Mouse (Mus musculus): ENCODE results near the gene Asb4. TPM values are rescaled to one million over a fixed set of nuclear protein-coding genes. Genes with fewer than 3 reads are reported as not detected.

The Asb4 gene
- polyA plus RNA-seq, 1 experiment from 2014 or later, result 372 TPM

DNA sequence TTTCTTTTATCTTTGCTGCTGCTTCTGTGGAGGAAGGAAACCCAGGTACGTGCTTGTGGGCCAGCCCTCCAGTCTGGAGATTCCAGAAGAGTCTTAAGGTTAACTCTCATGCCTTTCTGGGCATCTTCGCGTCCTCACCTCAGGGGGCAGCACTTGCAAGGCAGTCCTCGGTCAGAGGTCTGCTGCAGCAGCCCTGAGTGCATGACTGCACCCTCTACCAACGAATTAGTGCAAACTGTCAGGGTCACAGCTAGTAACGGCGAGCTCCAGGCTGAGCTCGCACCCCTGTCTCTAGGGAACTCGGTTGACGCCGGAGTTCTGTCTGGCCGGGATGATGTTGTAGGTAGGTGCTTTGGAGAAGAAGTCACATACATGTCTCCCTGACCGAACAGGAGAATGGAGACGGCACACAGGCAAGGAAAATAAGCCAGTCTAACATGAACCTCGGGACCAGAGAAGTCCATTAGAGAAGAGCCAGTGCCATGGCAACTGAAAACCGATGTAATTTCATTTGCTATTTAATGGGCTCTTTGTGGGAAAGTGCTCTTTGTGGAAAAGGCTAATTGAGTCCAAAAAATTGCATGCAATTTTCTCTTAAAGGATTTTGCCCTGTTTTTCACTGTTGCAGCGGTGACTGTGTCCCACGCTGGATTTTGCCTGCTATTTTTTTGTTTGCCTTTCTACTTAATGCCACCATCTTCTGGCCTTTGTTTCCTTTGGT, 20.1 kb downstream of the Asb4 start:
- Histone ChIP-seq H3K4me2 (ENCODE audit: low read depth, severe bottlenecking) (no peak overlapping the region), H3K27me3 (ENCODE audit: control insufficient read depth, insufficient read depth, low read length) (no peaks in the 10 kb centered on the region), H3K9ac (ENCODE audit: low read length) (no peak overlapping the region), H3K4me1 (ENCODE audit: control insufficient read depth, insufficient read depth, low read length) (0 out of 2 replicates have a peak, but pooled peaks cover 2% of the 10 kb centered on the region), H3K9me3 (ENCODE audit: control insufficient read depth, low read length) (no peaks in the 10 kb centered on the region), H3K27ac (replicated peaks; ENCODE audit: low read depth, low read length) (no peak overlapping the region), H3K4me3 (ENCODE audit: low read depth, low read length) (no peak overlapping the region), H3K36me3 (ENCODE audit: control insufficient read depth, insufficient read depth, low read length) (no peaks in the 10 kb centered on the region)
- WGBS, result 33% methylated on average over 18 of the region's 18 CpGs
- ATAC-seq (ENCODE audit: insufficient number of reproducible peaks, low FRiP score, low TSS enrichment, low read depth) (no peak), DNase-seq (ENCODE audit: low spot score) (no peak)

DNA sequence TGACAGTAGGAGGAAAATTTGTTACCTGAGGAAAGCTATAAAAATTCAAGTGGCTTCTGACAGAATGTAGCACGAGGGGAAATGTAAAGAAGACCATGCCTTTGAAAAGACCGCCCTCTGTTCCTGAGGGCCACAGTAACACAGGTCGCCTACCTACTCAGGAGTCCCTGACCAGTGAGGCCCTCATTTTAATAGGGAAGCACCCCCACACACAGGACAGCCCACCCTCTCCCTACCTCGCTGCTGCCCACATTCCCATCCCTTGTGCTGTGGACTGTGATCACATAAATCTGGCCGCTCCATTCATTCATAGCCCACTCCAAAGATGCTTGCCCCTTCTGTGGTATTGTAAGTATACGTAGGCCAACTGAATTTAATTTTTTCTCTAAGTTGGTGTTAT, 20.8 kb downstream of the Asb4 start:
- Histone ChIP-seq H3K9me3 (ENCODE audit: control insufficient read depth, low read length) (no peaks in the 10 kb centered on the region), H3K4me3 (ENCODE audit: low read depth, low read length) (no peak overlapping the region), H3K27ac (replicated peaks; ENCODE audit: low read depth, low read length) (no peak overlapping the region), H3K9ac (ENCODE audit: low read length) (no peak overlapping the region), H3K4me1 (ENCODE audit: control insufficient read depth, insufficient read depth, low read length) (0 out of 2 replicates have a peak, but pooled peaks cover 2% of the 10 kb centered on the region), H3K36me3 (ENCODE audit: control insufficient read depth, insufficient read depth, low read length) (no peaks in the 10 kb centered on the region), H3K4me2 (ENCODE audit: low read depth, severe bottlenecking) (no peak overlapping the region), H3K27me3 (ENCODE audit: control insufficient read depth, insufficient read depth, low read length) (no peaks in the 10 kb centered on the region)
- ATAC-seq (ENCODE audit: insufficient number of reproducible peaks, low FRiP score, low TSS enrichment, low read depth) (no peak), DNase-seq (ENCODE audit: low spot score) (no peak)
- 76% methylated on average over 6 of the region's 6 CpGs for WGBS

DNA sequence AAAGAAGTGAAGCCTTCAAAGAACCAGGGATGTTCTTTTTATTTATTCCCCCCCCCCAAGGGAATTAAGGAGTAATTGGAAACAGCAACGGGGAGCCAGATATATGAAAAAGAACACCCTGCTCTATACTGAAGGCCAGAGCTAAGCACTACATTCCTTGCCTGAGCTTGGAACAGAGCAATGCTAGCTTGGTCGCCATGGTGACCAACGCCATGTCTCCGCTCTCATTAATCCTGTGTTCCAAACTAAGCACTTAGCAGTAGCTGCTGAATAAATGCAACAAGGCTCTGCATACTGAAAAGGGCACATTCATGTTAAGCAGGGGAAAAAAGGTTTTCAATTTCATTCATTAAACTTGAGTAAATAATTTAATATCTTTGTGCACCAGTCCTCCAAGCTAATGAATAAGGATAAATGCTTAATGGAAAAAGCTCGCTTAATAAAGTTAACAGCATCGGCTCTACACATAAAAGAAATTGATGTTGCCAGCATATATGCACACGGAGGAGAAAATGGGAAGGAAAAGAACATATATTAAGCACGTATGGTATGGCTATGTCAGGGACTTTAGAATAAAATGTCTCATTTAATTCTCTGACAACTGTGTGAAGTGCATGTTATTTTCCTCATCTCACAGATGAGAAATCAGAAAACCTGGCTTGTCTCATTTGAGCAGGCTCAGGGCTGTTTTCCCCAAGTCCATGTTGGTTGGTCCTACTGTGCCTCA, 25.4 kb downstream of the Asb4 start:
- Histone ChIP-seq H3K4me3 (ENCODE audit: low read depth, low read length) (no peak overlapping the region), H3K9ac (ENCODE audit: low read length) (no peak overlapping the region), H3K27ac (replicated peaks; ENCODE audit: low read depth, low read length) (no peak overlapping the region), H3K4me2 (ENCODE audit: low read depth, severe bottlenecking) (no peak overlapping the region), H3K9me3 (ENCODE audit: control insufficient read depth, low read length) (no peaks in the 10 kb centered on the region), H3K36me3 (ENCODE audit: control insufficient read depth, insufficient read depth, low read length) (no peaks in the 10 kb centered on the region), H3K4me1 (ENCODE audit: control insufficient read depth, insufficient read depth, low read length) (0 out of 2 replicates have a peak, but pooled peaks cover 5% of the 10 kb centered on the region), H3K27me3 (ENCODE audit: control insufficient read depth, insufficient read depth, low read length) (no peaks in the 10 kb centered on the region)
- 49% methylated on average over 8 of the region's 8 CpGs for WGBS
- peak; percentile 82; the same call in 1 of the 2 replicates for ATAC-seq (ENCODE audit: insufficient number of reproducible peaks, low FRiP score, low TSS enrichment, low read depth)
- DNase-seq (ENCODE audit: low spot score), result peak; percentile 61

GRCm38 (mm10) chr6:5409676-5410075, 26.5 kb downstream of the Asb4 start:
- H3K27me3 ChIP-seq (ENCODE audit: control insufficient read depth, insufficient read depth, low read length), result no peaks in the 10 kb centered on the region
- no peak overlapping the region for H3K9ac ChIP-seq (ENCODE audit: low read length)
- DNase-seq (ENCODE audit: low spot score) (no peak), ATAC-seq (ENCODE audit: insufficient number of reproducible peaks, low FRiP score, low TSS enrichment, low read depth) (no peak)
- no peak overlapping the region for H3K27ac ChIP-seq (replicated peaks; ENCODE audit: low read depth, low read length)
- WGBS, result 78% methylated on average over 4 of the region's 4 CpGs
- no peak overlapping the region for H3K4me3 ChIP-seq (ENCODE audit: low read depth, low read length)
- H3K4me1 ChIP-seq (ENCODE audit: control insufficient read depth, insufficient read depth, low read length), result 0 out of 2 replicates have a peak, but pooled peaks cover 5% of the 10 kb centered on the region
- H3K36me3 ChIP-seq (ENCODE audit: control insufficient read depth, insufficient read depth, low read length), result no peaks in the 10 kb centered on the region
- H3K4me2 ChIP-seq (ENCODE audit: low read depth, severe bottlenecking), result no peak overlapping the region
- H3K9me3 ChIP-seq (ENCODE audit: control insufficient read depth, low read length), result no peaks in the 10 kb centered on the region

- no peak overlapping the region for H3K4me2 ChIP-seq (ENCODE audit: low read depth, severe bottlenecking)
- H3K27me3 ChIP-seq (ENCODE audit: control insufficient read depth, insufficient read depth, low read length), result no peaks in the 10 kb centered on the region
- DNase-seq (ENCODE audit: low spot score), result peak; percentile 69
- H3K27ac ChIP-seq (replicated peaks; ENCODE audit: low read depth, low read length), result no peak overlapping the region
- no peak overlapping the region for H3K9ac ChIP-seq (ENCODE audit: low read length)
- WGBS, result 58% methylated on average over 6 of the region's 6 CpGs
- no peaks in the 10 kb centered on the region for H3K36me3 ChIP-seq (ENCODE audit: control insufficient read depth, insufficient read depth, low read length)
- H3K9me3 ChIP-seq (ENCODE audit: control insufficient read depth, low read length), result no peaks in the 10 kb centered on the region
- 0 out of 2 replicates have a peak, but pooled peaks cover 5% of the 10 kb centered on the region for H3K4me1 ChIP-seq (ENCODE audit: control insufficient read depth, insufficient read depth, low read length)
- H3K4me3 ChIP-seq (ENCODE audit: low read depth, low read length), result no peak overlapping the region
- peak; percentile 60; the same call in 1 of the 2 replicates for ATAC-seq (ENCODE audit: insufficient number of reproducible peaks, low FRiP score, low TSS enrichment, low read depth)
Observed at GRCm38 (mm10) chr6:5410697-5411391, 27.7 kb downstream of the Asb4 start.

DNA sequence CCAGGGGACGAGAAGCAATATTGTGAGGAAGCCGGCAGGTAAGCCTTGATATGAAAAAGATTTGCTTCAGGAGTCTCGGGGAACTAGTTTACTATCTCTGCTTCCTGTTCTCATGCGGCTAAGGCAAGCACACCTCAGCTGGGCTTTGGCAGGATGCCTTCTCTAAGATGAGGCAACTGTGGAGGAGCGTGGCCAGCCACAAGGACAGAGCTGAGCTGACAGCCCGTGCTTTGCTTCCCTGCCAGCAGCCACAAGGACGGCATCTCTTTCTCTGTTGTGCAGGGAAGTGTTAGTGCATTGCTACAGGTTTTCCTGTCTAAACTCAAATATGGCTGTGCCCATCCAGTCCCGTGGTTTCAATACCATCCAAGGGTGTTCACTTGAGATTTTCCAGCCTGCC, 30.1 kb downstream of the Asb4 start:
- H3K27ac ChIP-seq (replicated peaks; ENCODE audit: low read depth, low read length), result no peak overlapping the region
- no peak overlapping the region for H3K4me2 ChIP-seq (ENCODE audit: low read depth, severe bottlenecking)
- H3K27me3 ChIP-seq (ENCODE audit: control insufficient read depth, insufficient read depth, low read length), result no peaks in the 10 kb centered on the region
- ATAC-seq (ENCODE audit: insufficient number of reproducible peaks, low FRiP score, low TSS enrichment, low read depth) (no peak), DNase-seq (ENCODE audit: low spot score) (no peak)
- no peak overlapping the region for H3K9ac ChIP-seq (ENCODE audit: low read length)
- H3K9me3 ChIP-seq (ENCODE audit: control insufficient read depth, low read length), result no peaks in the 10 kb centered on the region
- no peak overlapping the region for H3K4me3 ChIP-seq (ENCODE audit: low read depth, low read length)
- no peaks in the 10 kb centered on the region for H3K36me3 ChIP-seq (ENCODE audit: control insufficient read depth, insufficient read depth, low read length)
- 0 out of 2 replicates have a peak, but pooled peaks cover 3% of the 10 kb centered on the region for H3K4me1 ChIP-seq (ENCODE audit: control insufficient read depth, insufficient read depth, low read length)
- 67% methylated on average over 8 of the region's 8 CpGs for WGBS

- H3K9me3 ChIP-seq (ENCODE audit: control insufficient read depth, low read length), result no peaks in the 10 kb centered on the region
- H3K4me2 ChIP-seq (ENCODE audit: low read depth, severe bottlenecking), result no peak overlapping the region
- WGBS, result 74% methylated on average over 2 of the region's 2 CpGs
- no peaks in the 10 kb centered on the region for H3K27me3 ChIP-seq (ENCODE audit: control insufficient read depth, insufficient read depth, low read length)
- no peaks in the 10 kb centered on the region for H3K4me1 ChIP-seq (ENCODE audit: control insufficient read depth, insufficient read depth, low read length)
- no peak overlapping the region for H3K27ac ChIP-seq (replicated peaks; ENCODE audit: low read depth, low read length)
- no peak overlapping the region for H3K9ac ChIP-seq (ENCODE audit: low read length)
- no peak for ATAC-seq (ENCODE audit: insufficient number of reproducible peaks, low FRiP score, low TSS enrichment, low read depth)
- DNase-seq (ENCODE audit: low spot score), result no peak
- peaks cover 5% of the 10 kb centered on the region; the same call in 1 of the 2 replicates for H3K36me3 ChIP-seq (ENCODE audit: control insufficient read depth, insufficient read depth, low read length)
- H3K4me3 ChIP-seq (ENCODE audit: low read depth, low read length), result no peak overlapping the region
Observed at GRCm38 (mm10) chr6:5421442-5421841, 38.3 kb downstream of the Asb4 start.

GRCm38 (mm10) chr6:5422386-5422785, 39.2 kb downstream of the Asb4 start:
- Histone ChIP-seq H3K27me3 (ENCODE audit: control insufficient read depth, insufficient read depth, low read length) (no peaks in the 10 kb centered on the region), H3K36me3 (ENCODE audit: control insufficient read depth, insufficient read depth, low read length) (peaks cover 5% of the 10 kb centered on the region; the same call in 1 of the 2 replicates), H3K27ac (replicated peaks; ENCODE audit: low read depth, low read length) (no peak overlapping the region), H3K4me3 (ENCODE audit: low read depth, low read length) (no peak overlapping the region), H3K9ac (ENCODE audit: low read length) (no peak overlapping the region), H3K4me2 (ENCODE audit: low read depth, severe bottlenecking) (no peak overlapping the region), H3K9me3 (ENCODE audit: control insufficient read depth, low read length) (no peaks in the 10 kb centered on the region), H3K4me1 (ENCODE audit: control insufficient read depth, insufficient read depth, low read length) (no peaks in the 10 kb centered on the region)
- 97% methylated on average over 3 of the region's 3 CpGs for WGBS
- DNase-seq (ENCODE audit: low spot score), result no peak
- ATAC-seq (ENCODE audit: insufficient number of reproducible peaks, low FRiP score, low TSS enrichment, low read depth), result no peak
